Mouse (Mus musculus): Measurements from ENCODE around the gene Taf4.

DNA sequence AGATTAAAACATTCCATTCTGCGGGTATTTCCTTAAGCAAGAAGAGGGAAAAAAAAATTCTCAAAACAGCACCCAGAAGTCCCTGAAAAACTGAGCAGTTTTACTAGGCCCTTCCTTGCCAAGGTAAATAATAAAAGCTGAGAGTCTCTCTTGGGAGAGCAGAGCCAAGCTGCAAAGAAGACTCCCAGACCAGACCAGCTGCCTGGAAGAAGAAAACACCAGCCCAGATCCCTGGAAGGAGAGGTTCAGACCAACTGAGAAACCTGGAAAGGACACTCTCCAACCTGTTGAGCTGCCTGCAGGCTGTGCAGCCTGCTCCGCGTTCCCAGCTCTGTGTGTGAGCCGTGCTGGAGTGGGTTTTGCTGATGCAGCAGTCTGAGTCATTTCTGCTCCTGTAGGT, 41.2 kb upstream of the Taf4 start:
- TF ChIP-seq CTCF (IDR thresholded peaks at IDR 0.05; ENCODE audit: control insufficient read depth, insufficient read depth, insufficient read length): no peak
- no peak for TF ChIP-seq MYOG (IDR thresholded peaks at IDR 0.05; ENCODE audit: control insufficient read depth, extremely low read depth, insufficient read length)
- no peak for TF ChIP-seq FOSL1 (IDR thresholded peaks at IDR 0.05; ENCODE audit: insufficient read depth, low read length, poor library complexity, severe bottlenecking)
